Mouse (Mus musculus) heart, embryonic 10.5 days (tissue): ENCODE data around the gene Ndn. TPM values are rescaled to one million over a fixed set of nuclear protein-coding genes. Genes with fewer than 3 reads are reported as not detected.

ENCODE experiments used
- DNase-seq: peaks from one replicate; pipeline ENCODE4 v3.0.0-alpha.2; 2017; ENCODE audit warnings: low spot score
- H3K27ac ChIP-seq: fragments of 300-500 bp; sonication (generic); 2 replicates; pipeline ENCODE4 v1.5.1; 2016; ENCODE audit warnings: mild to moderate bottlenecking
- H3K27me3 ChIP-seq: fragments of 300-500 bp; sonication (generic); 2 replicates; pipeline ENCODE4 v1.6.1; 2016; ENCODE audit warnings: mild to moderate bottlenecking; ENCODE audit not compliant: poor library complexity, insufficient read depth, severe bottlenecking
- H3K36me3 ChIP-seq: fragments of 300-500 bp; sonication (generic); 2 replicates; pipeline ENCODE4 v1.6.1; 2016; ENCODE audit warnings: mild to moderate bottlenecking, moderate library complexity
- H3K4me1 ChIP-seq: fragments of 300-500 bp; sonication (generic); 2 replicates; pipeline ENCODE4 v1.6.1; 2016; ENCODE audit warnings: mild to moderate bottlenecking
- H3K4me3 ChIP-seq: fragments of 300-500 bp; sonication (generic); 2 replicates; pipeline ENCODE4 v1.5.1; 2016; ENCODE audit warnings: mild to moderate bottlenecking, moderate library complexity
- H3K9me3 ChIP-seq: fragments of 300-500 bp; sonication (generic); 2 replicates; pipeline ENCODE4 v1.6.1; 2016; ENCODE audit warnings: mild to moderate bottlenecking, moderate library complexity
- WGBS: fragments of 180-500 bp; shearing (Covaris S2); methylation state at CpG from one replicate; pipeline ENCODE4 v1.1.7; 2016; 5-methylcytosine and 5-hydroxymethylcytosine counted together
- polyA plus RNA-seq: library from polyadenylated mRNA; unstranded; fragments of >200 nt; fragmentation: Nextera tagmentation; extraction: Ambion mirVana; gene quantifications from 2 replicates; pipeline ENCODE4 v1.2.1, GENCODE M21; 2016

Gene Ndn
- polyA plus RNA-seq, 1 experiment from 2014 or later: 113 TPM

DNA sequence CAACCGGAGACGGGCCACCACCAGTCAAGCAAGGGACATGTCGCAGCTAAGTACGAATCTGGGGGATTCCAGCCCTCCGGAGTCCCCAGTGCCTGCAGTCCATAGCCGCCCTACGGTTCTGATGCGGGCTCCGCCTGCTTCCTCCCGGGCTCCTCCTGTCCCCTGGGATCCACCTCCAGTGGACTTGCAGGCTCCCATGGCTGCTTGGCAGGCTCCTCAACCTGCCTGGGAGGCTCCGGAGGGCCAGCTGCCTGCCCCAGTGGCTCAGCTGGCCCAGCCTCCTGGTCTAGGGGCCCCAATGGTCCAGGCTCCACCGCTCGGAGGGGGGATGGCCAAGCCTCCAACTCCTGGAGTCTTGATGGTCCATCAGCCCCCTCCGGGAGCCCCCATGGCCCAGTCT lies 30.9 kb downstream of the Ndn start:
- Histone ChIP-seq H3K27me3 (no peaks in the 10 kb centered on the region), H3K9me3 (peaks cover 35% of the 10 kb centered on the region), H3K36me3 (no peaks in the 10 kb centered on the region), H3K4me3 (peak overlapping the region; percentile 63), H3K27ac (peak overlapping the region; percentile 18; the same call in 1 of the 2 replicates), H3K4me1 (0 out of 2 replicates have a peak, but pooled peaks cover 4% of the 10 kb centered on the region)
- DNase-seq: no peak
- 29% methylated on average over 14 of the region's 14 CpGs for WGBS

- Histone ChIP-seq H3K27me3 (no peaks in the 10 kb centered on the region), H3K36me3 (no peaks in the 10 kb centered on the region), H3K27ac (no peak overlapping the region), H3K4me3 (no peak overlapping the region), H3K9me3 (peaks cover 35% of the 10 kb centered on the region), H3K4me1 (0 out of 2 replicates have a peak, but pooled peaks cover 4% of the 10 kb centered on the region)
- WGBS: 84% methylated on average over 9 of the region's 9 CpGs
- DNase-seq: no peak
Measured at GRCm38 (mm10) chr7:62378529-62378928, 32.2 kb downstream of the Ndn start.

GRCm38 (mm10) chr7:62382391-62382790 lies 36.0 kb downstream of the Ndn start:
- WGBS: 6% methylated on average over 2 of the region's 2 CpGs
- H3K36me3 ChIP-seq: no peaks in the 10 kb centered on the region
- peak; percentile 74 for DNase-seq

DNA sequence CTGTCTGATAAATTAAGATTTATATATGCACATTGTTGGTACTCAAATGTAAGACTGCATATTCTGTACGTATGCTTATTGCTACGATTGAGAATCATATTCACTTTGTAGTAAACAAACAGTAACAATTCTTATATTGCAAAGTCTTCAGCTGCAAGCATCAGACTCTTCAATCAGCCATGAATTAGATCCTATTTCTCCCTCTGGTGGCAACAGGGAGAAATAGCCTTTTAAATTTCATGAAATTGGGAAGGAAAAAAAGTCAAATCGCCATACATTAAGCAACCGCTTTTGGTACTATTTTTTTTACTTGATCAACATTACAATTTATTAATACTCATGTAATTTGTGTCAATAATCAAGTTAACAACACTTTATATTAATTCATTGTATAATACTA lies 41.9 kb downstream of the Ndn start:
- 31% methylated on average over 4 of the region's 4 CpGs for WGBS
- Histone ChIP-seq H3K9me3 (no peaks in the 10 kb centered on the region), H3K4me1 (no peaks in the 10 kb centered on the region), H3K4me3 (no peak overlapping the region), H3K36me3 (no peaks in the 10 kb centered on the region), H3K27me3 (no peaks in the 10 kb centered on the region), H3K27ac (no peak overlapping the region)
- DNase-seq: no peak

More at GRCm38 (mm10) chr7:62382391-62382790, 36.0 kb downstream of the Ndn start:
- no peak overlapping the region for H3K27ac ChIP-seq
- peaks cover 30% of the 10 kb centered on the region for H3K9me3 ChIP-seq
- no peaks in the 10 kb centered on the region for H3K27me3 ChIP-seq
- no peak overlapping the region for H3K4me3 ChIP-seq
- H3K4me1 ChIP-seq: 0 out of 2 replicates have a peak, but pooled peaks cover 4% of the 10 kb centered on the region

GRCm38 (mm10) chr7:62392202-62392601 lies 45.8 kb downstream of the Ndn start:
- 63% methylated on average over 1 of the region's 1 CpGs for WGBS

More at GRCm38 (mm10) chr7:62392202-62392601, 45.8 kb downstream of the Ndn start:
- H3K27ac ChIP-seq: no peak overlapping the region
- DNase-seq: no peak
- H3K4me3 ChIP-seq: no peak overlapping the region
- no peaks in the 10 kb centered on the region for H3K27me3 ChIP-seq
- no peaks in the 10 kb centered on the region for H3K4me1 ChIP-seq
- H3K9me3 ChIP-seq: no peaks in the 10 kb centered on the region
- H3K36me3 ChIP-seq: no peaks in the 10 kb centered on the region

Other genes starting within 250 kb of the Ndn start
- 1.5 and 4.2 TPM in 2 replicates for gene Magel2, start 30.4 kb downstream of the Ndn start, polyA plus RNA-seq
- gene Mkrn3, start 73.6 kb downstream of the Ndn start, polyA plus RNA-seq: 3.3 and 5.5 TPM in 2 replicates
- gene Peg12, start 117.9 kb downstream of the Ndn start, polyA plus RNA-seq: 18.6 and 24.3 TPM in 2 replicates